ENCODE assay signal across 2 mouse cellular contexts in the genomic region with DNA sequence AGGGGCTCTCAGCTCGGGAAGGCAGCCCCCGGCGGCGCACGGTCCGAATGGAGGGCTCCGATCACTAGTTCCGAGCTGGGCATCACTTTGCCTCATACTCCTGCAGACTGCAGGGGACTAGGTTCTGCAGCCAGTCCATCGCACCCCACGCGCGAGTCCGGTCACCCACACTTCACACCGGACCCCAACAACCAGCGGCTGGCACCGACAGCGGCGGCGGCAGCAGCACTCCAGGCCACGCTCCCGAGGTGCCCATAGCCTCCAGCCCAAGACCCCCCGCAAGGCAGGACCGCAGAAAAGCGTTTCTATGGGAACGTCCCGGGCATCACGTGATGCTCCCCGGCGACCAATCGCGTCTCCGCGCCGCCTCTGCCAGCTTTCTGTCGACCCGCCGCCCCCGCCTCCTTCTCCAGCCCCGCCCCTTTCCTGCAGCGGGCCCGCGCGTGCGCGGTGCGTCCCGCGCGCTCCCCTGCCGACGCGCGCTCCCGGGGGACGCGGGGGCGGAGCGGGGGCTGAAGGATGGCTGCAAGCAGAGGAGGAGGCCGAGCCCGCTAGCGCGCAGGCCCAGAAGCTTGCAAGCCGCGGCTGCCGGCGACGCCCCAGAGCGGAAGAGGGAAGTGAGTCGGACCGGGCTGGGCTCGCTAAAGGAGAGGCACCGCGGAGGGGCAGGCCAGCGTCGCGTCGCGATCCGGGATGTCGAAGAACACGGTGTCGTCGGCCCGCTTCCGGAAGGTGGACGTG.
TF ChIP-seq lines count a peak whose summit lies in the region.

A gene (minus strand): TSS at position 320 of the 741 bp plus-strand sequence.
A gene (plus strand): TSS at position 511 of the 741 bp plus-strand sequence.

TF ChIP-seq in C2C12, 6 proteins besides CTCF, POLR2A, EP300 and RAD21 (continued from another document):
- TF ChIP-seq MYOG (IDR thresholded peaks at IDR 0.05; ENCODE audit: control insufficient read depth, extremely low read depth, insufficient read length) = no peak

TF ChIP-seq in myocyte, 11 proteins besides CTCF, POLR2A, EP300 and RAD21 (continued from another document):
- TF ChIP-seq TCF12 (IDR thresholded peaks at IDR 0.05; ENCODE audit: insufficient read depth, poor library complexity, severe bottlenecking) = no peak
- TF ChIP-seq E2F4 (IDR thresholded peaks at IDR 0.05; ENCODE audit: insufficient read depth) = no peak
- peak; percentile 96 for TF ChIP-seq POLR2AphosphoS2 (IDR thresholded peaks at IDR 0.05; ENCODE audit: insufficient read length, low read depth)
- TF ChIP-seq REST (IDR thresholded peaks at IDR 0.05; ENCODE audit: insufficient read depth, insufficient read length) = no peak
- TF ChIP-seq MAX (IDR thresholded peaks at IDR 0.05; ENCODE audit: low read depth) = no peak
- no peak for TF ChIP-seq CEBPB (IDR thresholded peaks at IDR 0.05; ENCODE audit: insufficient read depth, poor library complexity, severe bottlenecking)
- no peak for TF ChIP-seq MYOG (IDR thresholded peaks at IDR 0.05; ENCODE audit: control insufficient read depth in 1 of 3, insufficient read depth in 1 of 3, insufficient read length in 2 of 3, low read depth in 2 of 3)
- peak; percentile 91 for TF ChIP-seq USF1 (IDR thresholded peaks at IDR 0.05; ENCODE audit: low read depth)
- no peak for TF ChIP-seq SRF (IDR thresholded peaks at IDR 0.05; ENCODE audit: control insufficient read depth, insufficient read length, low read depth)
TF ChIP-seq in myocyte: peak in this region for 3.
